8 mouse cellular contexts compared by ENCODE assay signal in the genomic region with DNA sequence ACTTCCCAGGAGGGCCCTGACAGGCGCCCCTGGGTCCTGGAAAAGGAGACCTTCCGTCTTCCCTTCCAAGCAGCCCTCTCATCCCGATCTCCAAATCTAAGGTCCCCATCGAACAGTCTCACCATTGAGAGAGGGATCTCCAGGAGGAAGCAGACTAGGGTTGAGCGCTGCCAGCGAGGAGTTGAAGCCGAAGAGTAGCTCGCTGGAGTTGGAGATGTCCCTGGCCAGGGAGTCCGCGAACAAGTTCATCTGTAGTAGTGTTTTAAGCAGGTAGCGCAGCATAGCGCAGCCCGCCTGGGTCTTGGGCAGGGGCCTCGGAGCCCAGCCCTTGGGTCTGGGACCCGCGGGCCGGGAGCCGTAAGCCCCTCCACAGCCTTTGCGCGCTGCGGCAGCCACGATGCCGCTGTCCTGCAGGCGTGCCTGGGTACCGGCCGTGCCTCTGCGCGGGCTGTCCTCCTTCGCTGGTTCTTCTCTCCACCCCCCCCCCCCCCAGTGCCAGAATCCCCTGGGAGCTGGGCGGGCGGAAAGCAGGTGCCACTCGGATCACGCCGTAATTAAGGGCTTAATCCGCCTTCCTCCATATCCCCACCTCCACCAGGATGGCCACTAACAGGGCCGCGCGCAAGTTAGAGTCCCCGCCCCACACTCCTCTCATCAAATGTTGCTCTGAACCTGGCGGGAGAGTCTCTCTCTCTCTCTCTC. TPM values are rescaled to one million over a fixed set of nuclear protein-coding genes. Genes with fewer than 3 reads are reported as not detected.
DNase-seq lines count a peak whose midpoint lies in the region; ATAC-seq lines count a peak whose summit lies in the region.
"Had no signal": no experiment of that assay in that cellular context is flagged by ENCODE, and none has a peak within 500 bp of the region (broad histone marks: within the 10 kb centered on the region; RNA-seq: fewer than 3 reads in every experiment).

A gene (minus strand): TSS at position 527 of the 702 bp plus-strand sequence.

- H3K9me3 ChIP-seq in embryonic facial prominence, embryonic 14.5 days (ENCODE audit: control insufficient read depth, low read length) = peaks cover 3% of the 10 kb centered on the region; the same call in 1 of the 2 replicates
- no peaks in the 10 kb centered on the region for H3K9me3 ChIP-seq in intestine, embryonic 14.5 days (ENCODE audit: control insufficient read depth, low read length)
- no peaks in the 10 kb centered on the region for H3K9me3 ChIP-seq in neural tube, embryonic 12.5 days

- H3K27me3 ChIP-seq in embryonic facial prominence, embryonic 14.5 days (replicated peaks; ENCODE audit: control insufficient read depth, insufficient read depth, low read length) = peaks cover 77% of the 10 kb centered on the region
- H3K27me3 ChIP-seq in intestine, embryonic 14.5 days (replicated peaks; ENCODE audit: control insufficient read depth, insufficient read depth, low read length) = peaks cover 83% of the 10 kb centered on the region
- peaks cover 72% of the 10 kb centered on the region for H3K27me3 ChIP-seq in neural tube, embryonic 12.5 days (replicated peaks)

- no peaks in the 10 kb centered on the region for H3K4me1 ChIP-seq in embryonic facial prominence, embryonic 14.5 days (ENCODE audit: control insufficient read depth, insufficient read depth, low read length)
- H3K4me1 ChIP-seq in intestine, embryonic 14.5 days (replicated peaks; ENCODE audit: control insufficient read depth, insufficient read depth, low read length) = no peaks in the 10 kb centered on the region
- peaks cover 14% of the 10 kb centered on the region for H3K4me1 ChIP-seq in neural tube, embryonic 12.5 days

- ATAC-seq in embryonic facial prominence, embryonic 14.5 days (ENCODE audit: low read depth) = peak; percentile 39; the same call in 1 of the 2 replicates
- ATAC-seq in intestine, embryonic 14.5 days (replicated peaks; ENCODE audit: low FRiP score, low TSS enrichment, low read depth) = no peak
- ATAC-seq in neural tube, embryonic 12.5 days (ENCODE audit: low FRiP score, low read depth) = peak; percentile 11; the same call in 1 of the 2 replicates

- H3K9ac ChIP-seq in embryonic facial prominence, embryonic 14.5 days (ENCODE audit: low read depth, low read length) = 0 out of 2 replicates have a peak within 1 kb of the TSS, but pooled peaks have one; percentile 14
- no peak within 1 kb of the TSS for H3K9ac ChIP-seq in intestine, embryonic 14.5 days (ENCODE audit: low read length)
- 0 out of 2 replicates have a peak within 1 kb of the TSS, but pooled peaks have one; percentile 26 for H3K9ac ChIP-seq in neural tube, embryonic 12.5 days

- DNase-seq in left cerebral cortex, adult 8-10 months (ENCODE audit: low spot score in 2 of 2) = no peak
- no peak for DNase-seq in left cerebral cortex, adult 9 months (ENCODE audit: low spot score in 2 of 2)
- no peak for DNase-seq in embryonic facial prominence, embryonic 14.5 days (ENCODE audit: low spot score)
- no peak for DNase-seq in intestine, embryonic 14.5 days (ENCODE audit: low spot score)
- DNase-seq in Muller cell, postnatal 12 days (ENCODE audit: inconsistent ontology term) = no peak
- DNase-seq in right cerebral cortex, postnatal 14 days = no peak

- H3K4me3 ChIP-seq in embryonic facial prominence, embryonic 14.5 days (ENCODE audit: low read depth, low read length) = peak within 1 kb of the TSS; percentile 33
- H3K4me3 ChIP-seq in intestine, embryonic 14.5 days (ENCODE audit: low read depth, low read length) = peak within 1 kb of the TSS; percentile 24
- H3K4me3 ChIP-seq in neural tube, embryonic 12.5 days = peak within 1 kb of the TSS; percentile 38
- H3K4me3 ChIP-seq: myocyte had no signal

- peak within 1 kb of the TSS; percentile 57 for H3K4me2 ChIP-seq in embryonic facial prominence, embryonic 14.5 days (ENCODE audit: low read depth, low read length)
- H3K4me2 ChIP-seq in intestine, embryonic 14.5 days (ENCODE audit: low read length) = peak within 1 kb of the TSS; percentile 44
- H3K4me2 ChIP-seq in neural tube, embryonic 12.5 days (replicated peaks) = peak within 1 kb of the TSS; percentile 62

- WGBS in embryonic facial prominence, embryonic 14.5 days = 0% methylated on average over 19 of the region's 40 CpGs
- under 1% methylated on average over 40 of the region's 40 CpGs for WGBS in intestine, embryonic 14.5 days
- WGBS in neural tube, embryonic 12.5 days = under 1% methylated on average over 40 of the region's 40 CpGs

- no peaks in the 10 kb centered on the region for H3K36me3 ChIP-seq in embryonic facial prominence, embryonic 14.5 days (ENCODE audit: control insufficient read depth, insufficient read depth, low read length)
- H3K36me3 ChIP-seq in intestine, embryonic 14.5 days (ENCODE audit: control insufficient read depth, insufficient read depth, low read length) = no peaks in the 10 kb centered on the region
- H3K36me3 ChIP-seq in neural tube, embryonic 12.5 days = no peaks in the 10 kb centered on the region

- no peak within 1 kb of the TSS for H3K27ac ChIP-seq in embryonic facial prominence, embryonic 14.5 days (replicated peaks; ENCODE audit: low read depth, low read length)
- H3K27ac ChIP-seq in intestine, embryonic 14.5 days (ENCODE audit: low read depth) = no peak within 1 kb of the TSS
- no peak within 1 kb of the TSS for H3K27ac ChIP-seq in neural tube, embryonic 12.5 days

RNA-seq across cellular contexts. Expression of the gene that starts here (rescaled TPM):
- 10 to 100 TPM; 11.7 to 19.2 (median 15.1) TPM for total RNA-seq in left cerebral cortex, adult 8-10 months (2022)
- 0.08 and 0.15 TPM in 2 replicates for polyA plus RNA-seq in embryonic facial prominence, embryonic 14.5 days (2014; fragmentation: Nextera tagmentation; extraction: Ambion mirVana)
- not detected in 2 replicates for polyA plus RNA-seq in intestine, embryonic 14.5 days (2014; fragmentation: Nextera tagmentation; extraction: Ambion mirVana)
- 124 and 127 TPM in 2 replicates for polyA plus RNA-seq in neural tube, embryonic 12.5 days (2016; fragmentation: Nextera tagmentation; extraction: Ambion mirVana)

Comparison
In these comparisons a context has a peak if more than half of its experiments do, and no peak if none do; other contexts are left out.
1. RNA of the gene that starts here (polyA plus RNA-seq): 124 to 127 TPM in neural tube, embryonic 12.5 days; 0.08 to 0.15 TPM in embryonic facial prominence, embryonic 14.5 days and not detected in intestine, embryonic 14.5 days; every median in the first group is over 100 times any median in the second.
2. Peak in ATAC-seq, H3K4me3 ChIP-seq, H3K9ac ChIP-seq and H3K4me2 ChIP-seq in embryonic facial prominence, embryonic 14.5 days; RNA of the gene not detected or under 1 TPM.
3. Peak in every context shown above with its lines, with median percentiles within 50 percentile points of each other: H3K4me2 ChIP-seq and H3K4me3 ChIP-seq.